Mouse (Mus musculus): Measurements from ENCODE around the gene Nsa2.

DNA sequence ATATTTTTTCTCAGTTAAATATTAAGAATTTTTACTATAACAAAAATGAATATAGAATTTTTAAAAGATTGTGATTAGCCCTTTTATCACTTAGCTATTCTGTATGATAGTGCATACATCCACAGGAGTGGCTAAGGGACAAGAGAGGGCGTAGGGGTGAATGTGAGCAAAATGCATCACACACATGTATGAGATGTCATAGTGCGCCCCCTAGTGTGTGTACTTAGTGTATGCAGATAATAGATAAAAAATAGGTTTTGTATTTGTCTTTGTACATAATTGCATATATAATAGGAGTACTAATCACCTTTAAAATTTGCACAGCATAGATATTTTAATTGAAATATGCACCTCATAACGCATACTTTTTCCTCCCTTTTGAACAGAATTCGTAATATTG lies 8.1 kb upstream of the Nsa2 start:
- TF ChIP-seq CTCF (IDR thresholded peaks at IDR 0.05; ENCODE audit: low read depth, low read length): peak; percentile 50
- no peak for TF ChIP-seq GATA1 (IDR thresholded peaks at IDR 0.05; ENCODE audit: borderline replicate concordance, low read length)
- no peak for TF ChIP-seq TAL1 (conservative IDR thresholded peaks at IDR 0.05; ENCODE audit: low read depth, low read length)
- TF ChIP-seq POLR2AphosphoS5 (IDR thresholded peaks at IDR 0.05; ENCODE audit: insufficient replicate concordance, low read depth, low read length): no peak
- no peak for TF ChIP-seq GATA2 (IDR thresholded peaks at IDR 0.05; ENCODE audit: borderline replicate concordance, low read depth, low read length)

All from G1E (cell line).